Mouse (Mus musculus) midbrain, embryonic 10.5 days (tissue): ENCODE results near the gene Grap. TPM values are rescaled to one million over a fixed set of nuclear protein-coding genes. Genes with fewer than 3 reads are reported as not detected.

Experiments
- DNase-seq: peaks from one replicate; pipeline ENCODE4 v3.0.0-alpha.2; 2017; ENCODE audit warnings: low spot score
- H3K27ac ChIP-seq: fragments of 300-500 bp; sonication (generic); replicated peaks from 2 replicates; pipeline ENCODE4 v1.5.1; 2016; ENCODE audit warnings: mild to moderate bottlenecking
- H3K27me3 ChIP-seq: fragments of 300-500 bp; sonication (generic); 2 replicates; pipeline ENCODE4 v1.6.1; 2016; ENCODE audit warnings: low read depth, mild to moderate bottlenecking; ENCODE audit not compliant: poor library complexity, severe bottlenecking
- H3K36me3 ChIP-seq: fragments of 300-500 bp; sonication (generic); 2 replicates; pipeline ENCODE4 v1.6.1; 2016; ENCODE audit warnings: mild to moderate bottlenecking, moderate library complexity
- H3K4me1 ChIP-seq: fragments of 300-500 bp; sonication (generic); 2 replicates; pipeline ENCODE4 v1.6.1; 2016
- H3K4me3 ChIP-seq: fragments of 300-500 bp; sonication (generic); 2 replicates; pipeline ENCODE4 v1.5.1; 2016; ENCODE audit warnings: mild to moderate bottlenecking, moderate library complexity
- H3K9me3 ChIP-seq: fragments of 300-500 bp; sonication (generic); replicated peaks from 2 replicates; pipeline ENCODE4 v1.6.1; 2016; ENCODE audit warnings: mild to moderate bottlenecking
- WGBS: fragments of 180-500 bp; shearing (Covaris S2); methylation state at CpG from one replicate; pipeline ENCODE4 v1.1.7; 2016; 5-methylcytosine and 5-hydroxymethylcytosine counted together
- polyA plus RNA-seq: library from polyadenylated mRNA; unstranded; fragments of >200 nt; fragmentation: Nextera tagmentation; extraction: Ambion mirVana; gene quantifications from 2 replicates; pipeline ENCODE4 v1.2.1, GENCODE M21; 2016

Gene Grap
- polyA plus RNA-seq, 1 experiment from 2014 or later = 8.2 TPM

DNA sequence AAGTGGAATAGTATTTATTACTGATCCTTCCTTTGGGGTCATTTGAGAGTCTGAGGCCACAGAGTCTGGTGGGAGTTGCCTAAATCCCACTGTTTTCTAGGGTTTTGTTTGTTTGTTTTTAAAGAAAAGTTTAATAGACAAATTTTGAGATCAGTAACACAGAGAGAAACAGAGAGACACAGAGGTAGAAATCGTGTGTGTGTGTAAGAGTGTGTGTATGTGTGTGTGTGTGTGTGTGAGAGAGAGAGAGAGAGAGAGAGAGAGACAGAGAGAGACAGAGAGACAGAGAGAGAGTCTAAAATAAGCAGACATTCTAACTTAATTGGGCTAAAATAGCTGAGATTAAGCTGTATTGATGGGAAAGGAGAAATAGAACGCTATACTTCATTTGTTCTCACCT is 503 bp downstream of the Grap start:
- DNase-seq = no peak
- Histone ChIP-seq H3K36me3 (no peaks in the 10 kb centered on the region), H3K4me3 (0 out of 2 replicates have a peak overlapping the region, but pooled peaks have one; percentile 7), H3K4me1 (no peaks in the 10 kb centered on the region), H3K9me3 (no peaks in the 10 kb centered on the region), H3K27me3 (no peaks in the 10 kb centered on the region; the same call in 1 of the 2 replicates), H3K27ac (no peak overlapping the region)
- 68% methylated on average over 2 of the region's 2 CpGs for WGBS

DNA sequence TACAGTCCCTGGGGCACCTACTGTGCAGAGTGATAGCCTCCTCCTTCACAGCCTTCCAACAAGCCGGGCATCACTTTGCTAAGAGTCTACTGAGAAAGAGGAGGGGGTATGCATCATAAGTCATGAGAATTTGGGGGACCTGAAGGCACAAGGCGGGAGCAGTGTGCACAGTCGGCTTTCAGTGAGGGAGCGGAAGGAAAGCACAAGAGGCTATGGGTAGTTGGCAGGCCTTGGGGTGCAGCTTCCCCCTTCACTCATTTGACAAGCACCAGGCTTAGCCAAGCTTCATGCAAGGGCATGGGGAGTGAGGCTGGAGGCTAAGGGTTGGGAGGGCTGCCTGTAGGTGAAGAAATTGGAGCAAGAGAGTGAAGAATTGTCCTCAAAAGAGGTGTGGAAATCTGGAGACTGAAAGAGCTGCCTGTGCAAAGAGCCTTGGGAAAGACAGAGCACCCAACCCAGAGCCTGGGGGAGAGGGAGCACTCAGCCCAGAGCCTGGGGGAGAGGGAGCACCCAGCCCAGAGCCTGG is 1.8 kb downstream of the Grap start:
- no peak for DNase-seq
- WGBS = 88% methylated on average over 4 of the region's 4 CpGs
- Histone ChIP-seq H3K4me3 (no peak overlapping the region), H3K27ac (no peak overlapping the region), H3K27me3 (no peaks in the 10 kb centered on the region; the same call in 1 of the 2 replicates), H3K9me3 (no peaks in the 10 kb centered on the region), H3K36me3 (no peaks in the 10 kb centered on the region), H3K4me1 (0 out of 2 replicates have a peak, but pooled peaks cover 2% of the 10 kb centered on the region)

DNA sequence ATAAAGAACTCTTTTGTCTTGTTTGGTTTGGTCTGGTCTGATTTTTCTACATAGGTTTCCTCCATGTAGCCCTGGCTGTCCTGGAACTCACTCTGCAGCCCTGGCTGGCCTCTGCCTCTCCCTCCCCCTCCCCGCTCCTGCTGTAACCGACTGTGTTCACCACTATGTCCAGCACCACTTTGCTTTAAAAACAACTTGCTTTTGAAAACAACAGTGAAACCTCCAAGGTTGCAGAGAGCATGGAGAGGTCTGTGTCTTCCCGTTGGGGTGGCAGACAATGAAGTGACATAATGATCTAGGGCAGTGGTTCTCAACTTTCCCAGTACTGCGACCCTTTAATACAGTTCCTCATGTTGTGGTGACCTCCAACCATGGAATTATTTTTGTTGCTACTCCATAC is 2.6 kb downstream of the Grap start:
- 0 out of 2 replicates have a peak, but pooled peaks cover 2% of the 10 kb centered on the region for H3K4me1 ChIP-seq
- H3K4me3 ChIP-seq = no peak overlapping the region
- no peak overlapping the region for H3K27ac ChIP-seq
- H3K36me3 ChIP-seq = no peaks in the 10 kb centered on the region
- no peaks in the 10 kb centered on the region for H3K9me3 ChIP-seq
- WGBS = 69% methylated on average over 4 of the region's 4 CpGs
- H3K27me3 ChIP-seq = no peaks in the 10 kb centered on the region; the same call in 1 of the 2 replicates
- no peak for DNase-seq

DNA sequence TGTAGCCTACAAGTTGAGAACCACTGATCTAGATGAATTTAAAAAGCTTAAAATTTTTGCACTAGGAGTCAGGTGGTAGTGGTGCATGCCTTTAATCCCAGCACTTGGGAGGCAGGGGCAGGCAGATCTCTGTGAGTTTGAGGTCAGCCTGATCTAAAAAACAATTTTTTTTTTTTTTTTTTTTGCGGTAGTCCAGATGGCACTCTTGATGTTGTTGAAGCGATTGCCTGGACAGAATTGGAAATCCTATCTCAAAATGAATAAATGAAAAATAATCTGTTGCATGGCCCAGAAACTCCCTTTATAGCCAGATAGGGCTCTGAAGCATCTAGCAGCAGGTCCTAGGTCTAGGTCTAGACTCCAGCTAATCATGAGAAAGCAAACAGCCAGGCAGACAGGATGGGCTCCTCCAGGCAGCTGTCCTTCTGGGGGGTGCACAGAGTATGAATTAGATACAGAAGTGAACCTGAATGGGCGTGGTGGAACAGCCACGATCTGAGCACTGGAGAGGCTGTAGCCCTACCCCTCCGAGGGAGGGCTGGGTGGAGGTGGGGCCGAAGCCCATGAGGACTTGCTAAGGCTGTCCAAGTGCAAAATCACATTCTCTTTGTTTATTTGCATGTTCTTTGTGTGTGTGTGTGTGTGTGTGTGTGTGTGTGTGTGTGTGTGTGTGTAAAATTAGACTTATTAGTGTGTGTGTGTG is 3.2 kb downstream of the Grap start:
- 0 out of 2 replicates have a peak, but pooled peaks cover 2% of the 10 kb centered on the region for H3K4me1 ChIP-seq
- DNase-seq = no peak
- WGBS = 72% methylated on average over 6 of the region's 6 CpGs
- H3K4me3 ChIP-seq = no peak overlapping the region
- no peak overlapping the region for H3K27ac ChIP-seq
- no peaks in the 10 kb centered on the region for H3K36me3 ChIP-seq
- H3K27me3 ChIP-seq = no peaks in the 10 kb centered on the region; the same call in 1 of the 2 replicates
- H3K9me3 ChIP-seq = no peaks in the 10 kb centered on the region

DNA sequence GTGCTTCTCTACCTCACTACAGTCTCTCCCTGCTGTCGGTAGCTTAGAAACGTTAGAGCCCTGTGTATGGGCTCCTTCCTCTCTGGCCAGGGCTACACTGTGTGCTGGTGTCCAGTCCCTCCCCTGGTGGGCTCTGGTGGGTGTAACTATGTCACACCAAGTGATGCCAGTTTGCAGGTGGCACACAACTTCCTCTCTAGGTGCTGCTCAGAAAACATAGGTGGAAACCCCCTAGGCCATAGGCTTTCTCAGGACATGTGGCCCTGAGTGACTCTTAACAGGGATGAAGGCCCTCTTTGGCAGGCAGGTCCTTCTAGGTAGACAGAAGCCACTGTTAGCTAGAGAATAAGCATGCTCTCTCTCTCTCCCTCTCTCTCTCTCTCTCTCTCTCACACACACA is 4.4 kb downstream of the Grap start:
- no peak overlapping the region for H3K4me3 ChIP-seq
- no peak for DNase-seq
- 0 out of 2 replicates have a peak, but pooled peaks cover 2% of the 10 kb centered on the region for H3K4me1 ChIP-seq
- H3K27ac ChIP-seq = no peak overlapping the region
- H3K36me3 ChIP-seq = no peaks in the 10 kb centered on the region
- H3K9me3 ChIP-seq = no peaks in the 10 kb centered on the region
- 77% methylated on average over 2 of the region's 2 CpGs for WGBS
- H3K27me3 ChIP-seq = no peaks in the 10 kb centered on the region; the same call in 1 of the 2 replicates

DNA sequence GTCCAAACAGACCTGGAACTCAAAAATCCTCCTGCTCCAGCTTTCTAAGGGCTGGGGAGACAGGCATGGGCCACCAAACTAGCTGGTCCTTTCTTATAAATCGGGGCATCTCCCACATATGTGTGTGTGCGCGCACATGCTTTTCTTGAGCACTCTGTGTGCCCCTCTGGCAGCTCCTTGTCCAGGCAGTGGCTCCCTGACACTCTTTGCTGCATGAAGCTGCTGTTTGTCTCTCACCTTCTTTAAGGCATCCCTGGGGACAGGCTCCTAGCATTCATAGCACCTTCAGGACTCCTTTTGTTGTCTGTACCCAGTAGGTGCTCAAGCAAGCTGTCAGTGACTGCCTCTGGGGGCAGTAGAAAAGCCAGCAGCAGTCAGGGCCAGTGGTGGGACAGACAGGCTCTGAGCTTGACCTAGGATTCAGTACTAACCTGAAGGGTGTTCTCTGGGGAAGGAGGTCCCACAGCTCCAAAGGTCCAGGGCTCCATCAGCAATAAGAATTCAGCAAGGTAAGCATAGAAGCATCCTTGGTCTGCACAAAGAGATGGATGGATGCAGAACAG is 5.4 kb downstream of the Grap start:
- no peak for DNase-seq
- Histone ChIP-seq H3K4me3 (no peak overlapping the region), H3K36me3 (no peaks in the 10 kb centered on the region), H3K27me3 (no peaks in the 10 kb centered on the region), H3K27ac (no peak overlapping the region), H3K9me3 (no peaks in the 10 kb centered on the region), H3K4me1 (0 out of 2 replicates have a peak, but pooled peaks cover 2% of the 10 kb centered on the region)
- 90% methylated on average over 3 of the region's 3 CpGs for WGBS

- WGBS = 80% methylated on average over 4 of the region's 4 CpGs
- H3K27ac ChIP-seq = 0 out of 2 replicates have a peak overlapping the region, but pooled peaks have one; percentile 13
- no peaks in the 10 kb centered on the region for H3K9me3 ChIP-seq
Measured at GRCm38 (mm10) chr11:61659011-61659858, 6.2 kb downstream of the Grap start.

GRCm38 (mm10) chr11:61660001-61660400 is 6.9 kb downstream of the Grap start:
- H3K27me3 ChIP-seq = no peaks in the 10 kb centered on the region
- DNase-seq = no peak
- 0 out of 2 replicates have a peak, but pooled peaks cover 2% of the 10 kb centered on the region for H3K4me1 ChIP-seq
- H3K9me3 ChIP-seq = no peaks in the 10 kb centered on the region
- no peak overlapping the region for H3K4me3 ChIP-seq
- no peak overlapping the region for H3K27ac ChIP-seq
- WGBS = 88% methylated on average over 8 of the region's 8 CpGs
- no peaks in the 10 kb centered on the region for H3K36me3 ChIP-seq

More at GRCm38 (mm10) chr11:61659011-61659858, 6.2 kb downstream of the Grap start:
- H3K4me3 ChIP-seq = no peak overlapping the region
- no peak for DNase-seq
- no peaks in the 10 kb centered on the region for H3K27me3 ChIP-seq
- 0 out of 2 replicates have a peak, but pooled peaks cover 2% of the 10 kb centered on the region for H3K4me1 ChIP-seq
- H3K36me3 ChIP-seq = no peaks in the 10 kb centered on the region

DNA sequence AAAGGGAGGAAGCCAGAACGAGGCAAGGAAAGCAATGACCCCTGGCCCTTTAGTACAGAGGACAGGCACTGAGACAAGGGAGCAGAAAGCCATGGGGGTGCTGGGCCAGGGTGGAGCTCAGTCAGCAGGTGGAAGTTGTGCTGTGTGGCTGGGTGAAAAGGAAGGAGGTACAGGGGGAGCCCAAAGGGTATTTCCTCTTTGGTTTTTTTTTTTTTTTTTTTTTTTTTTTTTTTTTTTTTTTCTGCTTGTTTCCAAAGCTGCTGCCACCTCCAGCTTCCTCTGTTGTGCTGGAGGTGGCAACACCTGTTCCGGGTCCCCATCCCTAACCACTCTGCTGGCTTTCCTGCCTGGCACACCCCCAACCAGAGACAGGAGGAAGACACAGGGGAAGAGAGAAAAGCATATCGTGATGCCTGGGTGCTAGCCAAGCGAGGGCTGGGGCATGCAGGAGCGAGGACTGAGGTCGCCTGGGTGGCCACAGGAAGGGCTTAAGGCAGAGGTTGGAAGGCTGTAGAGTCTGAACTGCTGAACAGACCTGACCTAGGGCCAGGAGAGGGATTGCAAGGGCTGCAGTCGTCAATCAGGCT is 7.8 kb downstream of the Grap start:
- 0 out of 2 replicates have a peak, but pooled peaks cover 2% of the 10 kb centered on the region for H3K4me1 ChIP-seq
- no peaks in the 10 kb centered on the region for H3K9me3 ChIP-seq
- H3K4me3 ChIP-seq = no peak overlapping the region
- H3K27me3 ChIP-seq = no peaks in the 10 kb centered on the region
- no peak for DNase-seq
- H3K36me3 ChIP-seq = no peaks in the 10 kb centered on the region
- 81% methylated on average over 7 of the region's 7 CpGs for WGBS
- H3K27ac ChIP-seq = 0 out of 2 replicates have a peak overlapping the region, but pooled peaks have one; percentile 3

GRCm38 (mm10) chr11:61662189-61662588 is 9.1 kb downstream of the Grap start:
- H3K36me3 ChIP-seq = no peaks in the 10 kb centered on the region
- H3K4me1 ChIP-seq = 0 out of 2 replicates have a peak, but pooled peaks cover 2% of the 10 kb centered on the region
- WGBS = 96% methylated on average over 5 of the region's 5 CpGs
- no peaks in the 10 kb centered on the region for H3K9me3 ChIP-seq
- H3K27me3 ChIP-seq = no peaks in the 10 kb centered on the region
- H3K27ac ChIP-seq = no peak overlapping the region
- no peak for DNase-seq
- no peak overlapping the region for H3K4me3 ChIP-seq

GRCm38 (mm10) chr11:61665401-61665800 is 12.3 kb downstream of the Grap start:
- 86% methylated on average over 4 of the region's 4 CpGs for WGBS
- H3K9me3 ChIP-seq = no peaks in the 10 kb centered on the region
- H3K36me3 ChIP-seq = no peaks in the 10 kb centered on the region
- H3K4me3 ChIP-seq = no peak overlapping the region
- H3K4me1 ChIP-seq = no peaks in the 10 kb centered on the region
- no peak overlapping the region for H3K27ac ChIP-seq
- no peak for DNase-seq
- H3K27me3 ChIP-seq = no peaks in the 10 kb centered on the region
